ENCODE assay signal across 25 mouse cellular contexts in genomic region chr14:116947939-116948591, GRCm38 (mm10). TPM values are rescaled to one million over a fixed set of nuclear protein-coding genes. Genes with fewer than 3 reads are reported as not detected.
A peak's percentile ranks its signal among the peaks of the same experiment; 100 is the strongest.
DNase-seq lines count a peak whose midpoint lies in the region; ATAC-seq and TF ChIP-seq lines count a peak whose summit lies in the region.
"Had no signal": no experiment of that assay in that cellular context is flagged by ENCODE, and none has a peak within 500 bp of the region (broad histone marks: within the 10 kb centered on the region; RNA-seq: fewer than 3 reads in every experiment).

No protein-coding gene starts in this region.

- H3K27ac ChIP-seq in intestine, embryonic 15.5 days, result no peak overlapping the region
- no peak overlapping the region for H3K27ac ChIP-seq in intestine, postnatal 0 days (ENCODE audit: low read depth, low read length)
- H3K27ac ChIP-seq in liver, postnatal 0 days (ENCODE audit: low read depth), result peak overlapping the region; percentile 56; the same call in 1 of the 2 replicates
- H3K27ac ChIP-seq in liver, embryonic 11.5 days (ENCODE audit: low read depth, low read length), result no peak overlapping the region
- no peak overlapping the region for H3K27ac ChIP-seq in intestine, embryonic 16.5 days (ENCODE audit: low read length)
- H3K27ac ChIP-seq: embryonic facial prominence, embryonic 15.5 days; forebrain, embryonic 10.5 days; heart, embryonic 10.5 days; hindbrain, embryonic 12.5 days had no signal

- ATAC-seq in intestine, embryonic 15.5 days, result peak; percentile 75
- ATAC-seq in intestine, postnatal 0 days, result no peak
- ATAC-seq in liver, postnatal 0 days, result peak; percentile 35
- ATAC-seq in liver, embryonic 11.5 days (replicated peaks; ENCODE audit: low FRiP score), result no peak
- ATAC-seq in intestine, embryonic 16.5 days, result peak; percentile 59
- ATAC-seq in megakaryocyte progenitor cell, adult 5-6 weeks (replicated peaks; ENCODE audit: poor library complexity), result no peak
- ATAC-seq: activated CD4-positive, CD25-positive, alpha-beta regulatory T cell, adult 4 months; forebrain, embryonic 14.5 days; hindbrain, embryonic 16.5 days had no signal

- H3K4me3 ChIP-seq in intestine, embryonic 15.5 days (replicated peaks), result no peak overlapping the region
- no peak overlapping the region for H3K4me3 ChIP-seq in intestine, postnatal 0 days (ENCODE audit: low read depth, low read length)
- H3K4me3 ChIP-seq in liver, postnatal 0 days (ENCODE audit: low read depth, low read length), result no peak overlapping the region
- H3K4me3 ChIP-seq in liver, embryonic 11.5 days (ENCODE audit: low read depth, low read length), result no peak overlapping the region
- no peak overlapping the region for H3K4me3 ChIP-seq in intestine, embryonic 16.5 days (ENCODE audit: low read length)
- H3K4me3 ChIP-seq: embryonic facial prominence, embryonic 15.5 days; erythroblast, embryonic 14.5 days; forebrain, embryonic 10.5 days; heart, embryonic 10.5 days; hindbrain, embryonic 12.5 days had no signal

- no peak for TF ChIP-seq EP300 in liver, postnatal 0 days (IDR thresholded peaks at IDR 0.05; ENCODE audit: low read depth)

- 71% methylated on average over 5 of the region's 5 CpGs for WGBS in intestine, embryonic 15.5 days
- 48% methylated on average over 5 of the region's 5 CpGs for WGBS in intestine, postnatal 0 days
- WGBS in liver, postnatal 0 days (ENCODE audit: insufficient replicate concordance), result 49% methylated on average over 5 of the region's 5 CpGs
- 70% methylated on average over 5 of the region's 5 CpGs for WGBS in liver, embryonic 11.5 days
- WGBS in intestine, embryonic 16.5 days, result 64% methylated on average over 5 of the region's 5 CpGs

- H3K9me3 ChIP-seq in intestine, embryonic 15.5 days, result no peaks in the 10 kb centered on the region
- H3K9me3 ChIP-seq in intestine, postnatal 0 days (ENCODE audit: control insufficient read depth), result peaks cover 3% of the 10 kb centered on the region; the same call in 1 of the 2 replicates
- H3K9me3 ChIP-seq in liver, postnatal 0 days (ENCODE audit: low read length), result no peaks in the 10 kb centered on the region
- no peaks in the 10 kb centered on the region for H3K9me3 ChIP-seq in liver, embryonic 11.5 days (ENCODE audit: control insufficient read depth, low read length)
- H3K9me3 ChIP-seq in intestine, embryonic 16.5 days (ENCODE audit: control insufficient read depth, low read length), result no peaks in the 10 kb centered on the region
- H3K9me3 ChIP-seq: embryonic facial prominence, embryonic 15.5 days had no signal

- no peak overlapping the region for H3K4me2 ChIP-seq in intestine, embryonic 15.5 days (replicated peaks)
- no peak overlapping the region for H3K4me2 ChIP-seq in intestine, postnatal 0 days (replicated peaks; ENCODE audit: low read depth)
- peak overlapping the region; percentile 14; the same call in 1 of the 2 replicates for H3K4me2 ChIP-seq in liver, postnatal 0 days (ENCODE audit: low read depth, low read length)
- H3K4me2 ChIP-seq in liver, embryonic 11.5 days, result no peak overlapping the region
- no peak overlapping the region for H3K4me2 ChIP-seq in intestine, embryonic 16.5 days (ENCODE audit: low read depth, low read length)
- H3K4me2 ChIP-seq: embryonic facial prominence, embryonic 15.5 days; hindbrain, embryonic 12.5 days had no signal

- H3K9ac ChIP-seq in intestine, embryonic 15.5 days, result no peak overlapping the region
- H3K9ac ChIP-seq in intestine, postnatal 0 days (ENCODE audit: low read depth, low read length), result no peak overlapping the region
- H3K9ac ChIP-seq in liver, postnatal 0 days (replicated peaks), result no peak overlapping the region
- H3K9ac ChIP-seq in liver, embryonic 11.5 days (ENCODE audit: low read depth, low read length), result no peak overlapping the region
- no peak overlapping the region for H3K9ac ChIP-seq in intestine, embryonic 16.5 days (ENCODE audit: low read depth, low read length)
- H3K9ac ChIP-seq: embryonic facial prominence, embryonic 15.5 days; hindbrain, embryonic 12.5 days had no signal

- H3K27me3 ChIP-seq in intestine, embryonic 15.5 days (replicated peaks), result no peaks in the 10 kb centered on the region
- no peaks in the 10 kb centered on the region for H3K27me3 ChIP-seq in intestine, postnatal 0 days (replicated peaks; ENCODE audit: control insufficient read depth, insufficient read depth, low read length)
- H3K27me3 ChIP-seq in liver, postnatal 0 days (ENCODE audit: insufficient read depth, low read length), result no peaks in the 10 kb centered on the region
- H3K27me3 ChIP-seq in liver, embryonic 11.5 days (replicated peaks; ENCODE audit: control insufficient read depth, insufficient read depth, low read length), result no peaks in the 10 kb centered on the region
- no peaks in the 10 kb centered on the region for H3K27me3 ChIP-seq in intestine, embryonic 16.5 days (replicated peaks; ENCODE audit: control insufficient read depth, insufficient read depth, low read length)
- H3K27me3 ChIP-seq: embryonic facial prominence, embryonic 15.5 days; hindbrain, embryonic 12.5 days had no signal

- no peak for TF ChIP-seq CTCF in intestine, postnatal 0 days (IDR thresholded peaks at IDR 0.05; ENCODE audit: low read depth)
- TF ChIP-seq CTCF in liver, postnatal 0 days (IDR thresholded peaks at IDR 0.05; ENCODE audit: low read depth), result no peak

- DNase-seq in liver, postnatal 0 days, result peak; percentile 19
- DNase-seq in liver, embryonic 11.5 days (ENCODE audit: low spot score), result no peak
- DNase-seq in cerebellum, postnatal 4 days (ENCODE audit: low spot score in 2 of 2), result no peak
- DNase-seq in thymus, postnatal 0 days (ENCODE audit: low spot score), result no peak
- DNase-seq: adrenal gland, postnatal 25 days; cerebellum, adult 2 months; cerebellum, postnatal 10 days; embryo, embryonic 11 days; gastrocnemius, postnatal 10 days; heart, adult 18-20 months; heart, postnatal 10 days; heart, postnatal 4 days had no signal

- H3K36me3 ChIP-seq in intestine, embryonic 15.5 days, result 0 out of 2 replicates have a peak, but pooled peaks cover 3% of the 10 kb centered on the region
- H3K36me3 ChIP-seq in intestine, postnatal 0 days (ENCODE audit: control insufficient read depth, insufficient read depth), result no peaks in the 10 kb centered on the region
- H3K36me3 ChIP-seq in liver, postnatal 0 days (replicated peaks; ENCODE audit: insufficient read depth, low read length), result no peaks in the 10 kb centered on the region
- no peaks in the 10 kb centered on the region for H3K36me3 ChIP-seq in liver, embryonic 11.5 days (ENCODE audit: control insufficient read depth, insufficient read depth, low read length)
- H3K36me3 ChIP-seq in intestine, embryonic 16.5 days (ENCODE audit: control insufficient read depth, insufficient read depth, low read length), result no peaks in the 10 kb centered on the region
- H3K36me3 ChIP-seq: hindbrain, embryonic 12.5 days had no signal

- H3K4me1 ChIP-seq in intestine, embryonic 15.5 days (replicated peaks), result no peaks in the 10 kb centered on the region
- H3K4me1 ChIP-seq in intestine, postnatal 0 days (replicated peaks; ENCODE audit: control insufficient read depth, insufficient read depth, low read length), result no peaks in the 10 kb centered on the region
- H3K4me1 ChIP-seq in liver, postnatal 0 days (ENCODE audit: insufficient read depth), result no peaks in the 10 kb centered on the region; the same call in 1 of the 2 replicates
- H3K4me1 ChIP-seq in liver, embryonic 11.5 days (replicated peaks; ENCODE audit: control insufficient read depth, insufficient read depth, low read length), result no peaks in the 10 kb centered on the region
- H3K4me1 ChIP-seq in intestine, embryonic 16.5 days (ENCODE audit: control insufficient read depth, insufficient read depth, low read length), result 0 out of 2 replicates have a peak, but pooled peaks cover 2% of the 10 kb centered on the region
- H3K4me1 ChIP-seq: embryonic facial prominence, embryonic 15.5 days; forebrain, embryonic 10.5 days; heart, embryonic 10.5 days; hindbrain, embryonic 12.5 days had no signal

RNA-seq across cellular contexts. Expression of gene Gpc6, which starts 22.9 kb away (rescaled TPM):
- 37.2 and 37.6 TPM in 2 replicates for polyA plus RNA-seq in intestine, embryonic 15.5 days (2015; fragmentation: Nextera tagmentation; extraction: Ambion mirVana)
- polyA plus RNA-seq in intestine, postnatal 0 days (2015; fragmentation: Nextera tagmentation; extraction: Ambion mirVana), result 6.6 and 7.5 TPM in 2 replicates
- polyA plus RNA-seq in liver, postnatal 0 days (2015; fragmentation: Nextera tagmentation; extraction: Ambion mirVana), result 4.4 and 4.8 TPM in 2 replicates
- polyA plus RNA-seq in liver, embryonic 11.5 days (2014; fragmentation: Nextera tagmentation; extraction: Ambion mirVana), result 17.8 and 18.8 TPM in 2 replicates
- polyA plus RNA-seq in intestine, embryonic 16.5 days (2015; fragmentation: Nextera tagmentation; extraction: Ambion mirVana), result 27.5 and 29.7 TPM in 2 replicates
- total RNA-seq in megakaryocyte progenitor cell, adult 5-6 weeks (2015), result not detected in 2 replicates
- not detected in 2 replicates for total RNA-seq in megakaryocyte progenitor cell, adult 5-6 weeks (2017)
- 2.3 and 2.8 TPM in 2 replicates for polyA plus RNA-seq in thymus, postnatal 0 days (2015; fragmentation: Nextera tagmentation; extraction: Ambion mirVana)
- total RNA-seq: common myeloid progenitor, adult 5-6 weeks had no signal
- polyA plus RNA-seq: activated CD4-positive, CD25-positive, alpha-beta regulatory T cell, adult 4 months; erythroblast, embryonic 14.5 days had no signal

Comparison
In these comparisons a context has a peak if more than half of its experiments do, and no peak if none do; other contexts are left out.
1. ATAC-seq: peak in intestine, embryonic 15.5 days (single experiment), liver, postnatal 0 days (single experiment) and intestine, embryonic 16.5 days (single experiment); none in intestine, postnatal 0 days (single experiment), liver, embryonic 11.5 days (single experiment) and megakaryocyte progenitor cell, adult 5-6 weeks (single experiment).